Mouse (Mus musculus) right cerebral cortex, postnatal 4 days (tissue): ENCODE results near the gene Il6st.

Source experiments
- DNase-seq: peaks from one replicate; pipeline ENCODE4 v3.0.0-alpha.2; 2022

Gene Il6st

DNA sequence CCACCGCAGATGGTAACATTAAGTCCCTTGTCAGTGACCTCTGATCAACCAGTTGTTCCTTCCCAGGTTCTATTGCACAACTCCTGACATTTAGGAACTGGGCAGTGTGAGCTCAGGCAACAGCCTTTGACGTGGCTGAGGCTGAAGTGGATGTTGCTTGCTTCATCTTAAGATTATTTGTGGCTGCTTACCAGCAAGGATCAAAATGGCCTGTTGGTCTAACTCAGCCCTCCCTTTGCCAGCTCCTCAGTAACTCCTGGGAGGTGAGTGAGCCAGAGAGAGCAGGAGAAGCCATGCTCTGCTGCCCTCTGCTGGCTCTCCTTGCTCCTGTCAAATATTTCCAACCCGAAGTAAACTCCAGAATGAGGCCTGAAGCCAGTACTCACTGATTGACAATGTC lies 66.0 kb downstream of the Il6st start:
- peak; percentile 74 for DNase-seq

DNA sequence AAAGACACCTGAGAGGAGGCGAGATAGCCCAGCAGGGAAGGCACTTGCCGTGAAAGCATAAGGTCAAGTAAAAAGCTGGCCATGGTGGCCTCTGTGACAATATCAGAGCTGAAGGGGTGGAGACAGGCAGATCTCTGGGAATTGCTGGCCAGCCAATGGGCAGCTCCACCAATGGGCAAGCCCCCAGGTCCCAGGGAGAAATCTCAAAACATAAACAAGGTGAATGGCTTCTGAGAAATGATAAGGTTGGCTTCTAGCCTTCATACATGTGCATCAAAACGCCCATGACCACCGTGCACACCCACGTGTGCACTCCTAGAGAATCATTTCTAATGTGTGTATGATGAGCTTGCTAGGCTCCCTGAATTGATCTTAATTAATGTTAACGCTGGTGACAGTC lies 68.4 kb downstream of the Il6st start:
- DNase-seq, result no peak

DNA sequence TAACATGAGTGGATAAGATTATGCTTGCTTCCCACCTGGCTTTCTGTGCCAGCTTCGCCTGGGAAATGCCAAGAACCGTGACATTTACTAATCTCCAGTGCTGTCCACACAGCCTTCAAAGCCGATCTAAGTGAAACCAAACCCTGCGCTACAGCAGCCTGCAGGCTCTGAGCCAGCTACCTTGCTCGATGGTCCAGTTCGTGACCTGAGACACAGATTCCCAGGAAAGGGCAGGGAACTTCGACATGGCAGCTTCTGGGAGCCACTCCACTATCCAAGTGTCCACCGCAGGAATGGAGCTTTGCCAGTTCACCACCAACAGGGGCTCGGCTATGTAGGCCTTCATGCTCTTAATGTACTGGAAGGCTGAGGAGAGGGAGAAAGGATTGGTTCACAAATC lies 69.7 kb downstream of the Il6st start:
- DNase-seq, result no peak

DNA sequence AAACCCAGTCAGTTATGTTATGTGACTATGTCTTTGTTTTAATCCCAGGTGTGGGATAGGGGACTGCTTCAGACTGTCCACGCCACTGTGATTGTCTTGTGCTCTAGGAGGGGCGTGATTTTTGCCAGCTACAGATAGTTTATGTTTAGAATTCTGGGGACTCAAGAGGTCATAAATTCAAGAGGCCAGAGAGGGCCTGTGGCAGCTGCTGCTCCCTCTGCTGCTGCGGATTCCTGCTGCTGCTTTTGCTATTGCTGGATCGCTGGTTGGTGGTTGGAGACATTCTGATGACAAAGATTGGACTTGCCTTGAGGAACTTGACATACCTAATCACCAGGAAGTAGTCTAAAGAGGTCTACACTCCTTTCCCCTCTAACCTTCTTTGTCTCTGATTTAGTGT lies 72.7 kb downstream of the Il6st start:
- DNase-seq, result no peak

DNA sequence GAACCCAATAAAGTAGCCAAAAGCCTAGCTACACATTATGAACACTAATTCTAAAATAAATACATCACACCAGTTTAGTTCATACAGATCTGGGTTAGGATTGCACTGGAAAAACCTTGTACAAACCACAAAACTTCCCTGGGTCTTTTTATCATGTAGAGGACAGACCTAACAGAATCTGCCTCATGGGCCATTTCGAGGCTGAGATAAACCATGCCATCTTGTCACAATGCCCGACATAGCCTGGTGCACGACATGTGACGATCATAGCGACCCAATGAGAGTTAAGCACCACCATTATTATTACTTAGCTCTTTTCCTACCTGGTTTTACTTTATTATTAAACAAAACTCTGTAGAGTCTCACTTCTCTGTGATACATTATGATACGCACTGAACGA lies 73.2 kb downstream of the Il6st start:
- no peak for DNase-seq

DNA sequence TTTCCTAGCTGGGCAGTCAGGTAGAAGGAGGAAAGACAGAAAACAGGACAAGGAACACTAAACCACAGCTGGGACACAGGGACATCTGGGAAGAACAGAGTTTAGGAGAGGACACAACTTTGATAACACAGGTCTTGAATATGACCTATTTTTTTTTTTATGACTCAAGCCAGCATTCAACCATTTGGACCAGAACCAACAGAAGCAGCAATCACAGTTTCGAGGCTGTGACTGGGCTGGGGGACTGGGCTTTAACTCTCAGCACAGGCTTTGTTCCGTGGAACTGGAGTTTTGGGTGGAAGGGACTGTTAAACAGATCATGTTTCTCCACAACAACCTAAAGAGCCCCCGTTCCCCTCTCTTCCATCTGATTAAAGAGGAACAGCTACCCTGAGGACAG lies 76.7 kb downstream of the Il6st start:
- DNase-seq, result no peak

DNA sequence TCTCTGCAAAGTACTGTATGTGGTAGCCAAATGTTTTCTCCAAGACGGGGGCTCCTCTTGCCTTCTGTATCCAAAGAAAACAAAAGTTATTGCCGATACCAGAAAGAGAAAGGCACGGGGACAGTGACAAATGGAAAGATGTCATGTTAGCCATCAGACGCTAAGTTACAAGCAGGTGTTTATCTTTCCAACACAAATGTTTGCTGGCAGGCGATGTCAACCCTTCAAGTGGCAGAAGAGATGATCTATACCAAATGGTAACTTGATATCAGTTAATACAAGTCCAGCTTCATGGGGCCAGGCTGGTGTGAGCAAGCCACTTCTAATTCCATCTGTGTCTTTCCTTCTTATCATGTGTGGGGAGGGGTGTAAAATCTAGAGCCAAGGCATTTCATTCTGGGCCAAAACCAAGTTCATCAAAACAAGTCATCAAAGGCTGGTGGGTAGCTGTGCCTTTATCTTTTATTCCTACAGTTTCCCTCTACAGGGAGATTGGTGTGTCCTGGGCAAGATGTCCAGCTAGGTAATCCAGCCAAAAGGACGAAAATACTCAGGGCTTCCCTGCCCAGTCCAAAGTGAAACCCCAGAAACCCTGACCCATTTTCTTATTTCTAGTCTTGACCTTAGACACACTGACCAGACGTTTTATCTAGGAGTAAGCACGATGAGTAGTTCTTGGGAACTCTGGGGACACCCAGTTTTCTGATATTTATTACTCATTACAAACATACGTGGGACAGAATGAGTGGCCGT lies 77.5 kb downstream of the Il6st start:
- DNase-seq, result no peak

DNA sequence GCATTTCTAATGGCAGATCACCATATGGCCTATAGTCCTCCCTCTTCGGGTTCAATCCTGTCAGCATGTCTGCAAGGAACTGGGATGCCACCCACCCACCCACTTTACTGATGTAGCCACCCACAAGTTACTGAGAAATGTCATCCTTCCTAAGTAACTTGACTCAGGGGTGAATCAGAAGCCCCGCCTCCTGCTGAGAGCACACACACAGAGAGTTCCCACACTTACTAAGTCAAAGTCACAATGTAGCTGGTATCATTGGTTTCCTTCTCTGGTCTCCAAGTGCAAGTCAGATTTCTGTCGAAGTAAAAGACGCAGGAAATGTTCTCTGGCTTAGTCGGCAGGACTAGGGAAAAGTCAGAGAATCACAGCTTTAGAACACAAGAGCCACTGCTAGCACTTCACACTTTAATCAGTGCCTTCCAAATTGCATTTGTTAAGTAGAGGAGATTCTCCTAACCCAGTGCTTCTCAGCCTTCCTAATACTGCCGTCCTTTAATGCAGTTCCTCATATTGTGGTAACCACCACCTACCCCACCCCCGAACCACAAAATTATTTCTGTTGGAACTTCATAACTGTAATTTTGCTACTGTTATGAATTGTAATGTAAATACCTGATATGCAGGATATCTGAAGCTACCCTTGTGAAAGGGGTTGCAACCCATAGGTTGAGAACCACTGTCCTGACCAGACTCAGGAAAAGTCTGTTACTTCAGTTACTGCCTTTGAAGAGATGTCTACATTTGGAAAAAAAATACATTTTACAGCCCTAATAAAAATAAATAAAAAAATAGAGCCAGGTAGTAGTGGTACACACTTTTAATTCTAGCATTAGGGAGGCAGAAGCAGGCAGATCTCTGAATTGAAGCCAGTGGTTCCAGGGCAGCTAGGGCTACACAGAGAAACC lies 88.0 kb downstream of the Il6st start:
- no peak for DNase-seq

DNA sequence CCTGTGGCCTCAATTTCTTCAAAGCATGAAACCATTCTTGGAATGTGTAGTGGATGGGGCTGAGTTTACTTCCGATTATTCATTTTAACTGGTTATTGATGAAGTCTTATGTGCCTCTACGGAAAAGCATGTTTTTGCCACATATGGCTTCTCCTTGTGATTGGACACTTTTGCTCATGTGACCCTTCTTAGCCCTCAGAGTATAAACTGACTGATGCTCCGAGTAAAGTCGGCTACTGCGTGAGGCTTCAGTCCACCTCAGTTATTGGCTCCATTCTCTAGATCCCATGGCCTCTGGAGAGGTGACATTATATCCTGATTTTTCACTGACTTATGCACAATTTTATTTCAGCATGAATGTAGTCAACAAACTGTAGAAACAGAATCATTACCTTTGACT lies 89.4 kb downstream of the Il6st start:
- no peak for DNase-seq

DNA sequence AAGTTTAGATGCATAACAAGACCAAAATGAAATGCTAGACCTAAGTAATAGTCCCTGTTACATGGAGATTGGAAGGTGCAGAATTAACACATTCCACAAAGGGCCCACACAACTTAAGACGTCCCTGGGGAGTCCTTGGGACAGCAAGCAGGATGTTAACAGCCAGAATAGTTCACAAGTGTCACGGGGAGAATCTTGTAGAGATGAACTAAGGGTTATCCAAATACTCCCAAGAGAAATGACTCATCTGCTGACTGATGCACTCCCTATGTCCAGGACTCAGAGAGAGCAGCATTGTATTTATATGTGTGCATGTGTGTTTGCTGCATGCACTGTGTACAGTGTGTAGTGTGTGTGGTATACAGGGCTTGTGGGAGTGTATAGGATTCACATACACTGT lies 92.6 kb downstream of the Il6st start:
- DNase-seq, result no peak
